Mouse (Mus musculus) embryonic facial prominence, embryonic 12.5 days (tissue): Measurements from ENCODE around the gene Ntf3. TPM values are rescaled to one million over a fixed set of nuclear protein-coding genes. Genes with fewer than 3 reads are reported as not detected.
A peak's percentile ranks its signal among the peaks of the same experiment; 100 is the strongest.

Experiments
- ATAC-seq: fragments of 200-750 bp; cut with Nextera tagmentation; 2 replicates; pipeline ENCODE4 v1.8.0; 2017; ENCODE audit not compliant: insufficient number of reproducible peaks, insufficient read depth, low FRiP score, low TSS enrichment
- H3K27ac ChIP-seq: fragments of 300-500 bp; sonication (generic); 2 replicates; pipeline ENCODE4 v1.5.1; 2016; ENCODE audit warnings: mild to moderate bottlenecking
- H3K27me3 ChIP-seq: fragments of 300-500 bp; sonication (generic); 2 replicates; pipeline ENCODE4 v1.6.1; 2016; ENCODE audit warnings: mild to moderate bottlenecking, moderate library complexity
- H3K36me3 ChIP-seq: fragments of 300-500 bp; sonication (generic); 2 replicates; pipeline ENCODE4 v1.6.1; 2016; ENCODE audit warnings: mild to moderate bottlenecking
- H3K4me1 ChIP-seq: fragments of 300-500 bp; sonication (generic); 2 replicates; pipeline ENCODE4 v1.6.1; 2016
- H3K4me2 ChIP-seq: fragments of 300-500 bp; sonication (generic); replicated peaks from 2 replicates; pipeline ENCODE4 v1.6.1; 2016; ENCODE audit warnings: mild to moderate bottlenecking, moderate library complexity
- H3K4me3 ChIP-seq: fragments of 300-500 bp; sonication (generic); 2 replicates; pipeline ENCODE4 v1.5.1; 2016; ENCODE audit warnings: mild to moderate bottlenecking
- H3K9ac ChIP-seq: fragments of 300-500 bp; sonication (generic); 2 replicates; pipeline ENCODE4 v1.6.1; 2016; ENCODE audit warnings: mild to moderate bottlenecking, moderate library complexity
- H3K9me3 ChIP-seq: fragments of 300-500 bp; sonication (generic); 2 replicates; pipeline ENCODE4 v1.6.1; 2016; ENCODE audit warnings: mild to moderate bottlenecking, moderate library complexity
- WGBS: fragments of 180-500 bp; shearing (Covaris S2); methylation state at CpG from one replicate; pipeline ENCODE4 v1.1.7; 2016; 5-methylcytosine and 5-hydroxymethylcytosine counted together
- polyA plus RNA-seq: library from polyadenylated mRNA; unstranded; fragments of >200 nt; fragmentation: Nextera tagmentation; extraction: Ambion mirVana; gene quantifications from 2 replicates; pipeline ENCODE4 v1.2.1, GENCODE M21; 2016

Gene Ntf3
- polyA plus RNA-seq: 30.2 and 32.3 TPM in 2 replicates

DNA sequence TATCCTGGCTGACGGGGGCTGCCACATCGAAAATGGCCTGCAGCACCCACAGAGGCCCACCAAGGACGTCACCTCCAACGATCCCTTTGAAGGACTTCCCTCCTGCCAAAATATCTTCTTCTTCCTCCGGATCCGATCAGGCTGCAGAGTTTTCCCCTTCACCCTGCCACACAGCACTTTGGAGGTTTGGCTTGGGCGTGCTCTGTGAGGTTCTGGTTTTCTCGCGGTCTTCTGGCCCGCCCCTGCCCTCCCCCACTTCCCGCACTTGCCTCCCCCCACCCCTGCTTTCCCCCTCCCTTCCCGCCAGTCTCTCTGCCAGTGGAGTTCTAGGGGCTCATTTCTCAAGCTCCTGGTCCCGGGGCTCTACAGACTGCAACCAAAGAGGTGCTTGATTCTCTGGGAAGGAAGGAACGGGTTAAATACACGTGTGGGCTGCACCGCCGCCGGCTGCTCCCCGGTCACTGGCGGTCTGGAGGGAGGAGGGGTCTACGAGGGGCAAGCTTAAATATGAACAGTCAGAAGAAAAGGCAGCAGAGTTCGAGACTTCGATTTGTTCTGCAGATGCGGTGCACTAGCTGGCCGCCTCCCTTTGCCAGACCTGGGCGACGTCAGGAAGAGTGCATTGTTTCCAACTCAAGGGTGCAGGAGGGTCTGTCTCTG lies at the start of gene Ntf3:
Gene Ntf3, minus strand, starts transcription at position 363 of the 660 bp plus-strand sequence.
- peak; percentile 64 for ATAC-seq
- peaks cover 27% of the 10 kb centered on the region for H3K4me1 ChIP-seq

DNA sequence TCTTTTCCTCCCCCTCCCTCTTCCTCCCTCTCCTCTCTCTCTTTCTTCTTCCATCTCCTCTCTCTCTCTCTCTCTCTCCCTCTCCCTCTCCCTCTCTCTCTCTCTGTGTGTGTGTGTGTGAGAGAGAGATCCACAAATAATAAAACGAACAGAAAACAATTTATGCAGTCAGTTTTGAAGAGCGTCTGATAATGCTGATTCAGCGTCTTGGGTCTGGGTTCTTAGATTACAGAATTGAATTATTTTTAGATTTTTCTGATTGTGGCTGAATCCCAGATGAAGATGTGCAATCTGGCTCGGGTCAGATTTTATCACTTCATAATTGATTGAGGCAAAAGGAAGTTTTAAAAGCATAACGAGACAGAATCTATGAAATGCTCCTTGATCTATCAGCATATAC lies 46.6 kb upstream of the Ntf3 start:
- Histone ChIP-seq H3K9ac (no peak overlapping the region), H3K4me1 (no peaks in the 10 kb centered on the region; the same call in none of the 2 replicates), H3K9me3 (no peaks in the 10 kb centered on the region), H3K27ac (no peak overlapping the region), H3K4me3 (no peak overlapping the region), H3K36me3 (no peaks in the 10 kb centered on the region), H3K27me3 (no peaks in the 10 kb centered on the region), H3K4me2 (no peak overlapping the region)
- ATAC-seq: no peak
- 69% methylated on average over 5 of the region's 5 CpGs for WGBS

More for the DNA sequence above, at the start of gene Ntf3:
- 0 out of 2 replicates have a peak, but pooled peaks cover 3% of the 10 kb centered on the region for H3K27me3 ChIP-seq
- peak within 1 kb of the TSS; percentile 82 for H3K4me2 ChIP-seq
- no peaks in the 10 kb centered on the region for H3K9me3 ChIP-seq
- H3K4me3 ChIP-seq: peak within 1 kb of the TSS; percentile 56
- peak within 1 kb of the TSS; percentile 52 for H3K9ac ChIP-seq
- peak within 1 kb of the TSS; percentile 80 for H3K27ac ChIP-seq
- WGBS: under 1% methylated on average over 27 of the region's 27 CpGs
- H3K36me3 ChIP-seq: no peaks in the 10 kb centered on the region

DNA sequence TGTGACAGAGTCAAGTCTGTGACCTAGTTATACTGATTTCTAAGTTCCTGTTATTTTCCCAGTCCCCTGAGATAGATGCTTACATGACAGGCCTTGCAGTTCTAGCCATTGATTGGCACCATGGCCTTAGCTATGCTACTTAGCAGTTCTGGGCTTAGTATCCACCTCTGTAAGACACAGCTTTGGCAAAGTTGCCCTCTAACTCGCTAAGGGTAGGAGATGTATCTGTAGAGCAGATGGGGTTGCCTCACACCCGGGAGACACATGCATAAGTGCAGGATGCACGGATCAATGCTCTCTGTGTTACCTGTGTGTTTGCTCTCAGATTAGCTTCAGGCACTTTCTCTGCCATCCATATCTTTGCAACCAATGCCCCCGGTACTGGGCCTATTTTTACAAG lies 36.7 kb upstream of the Ntf3 start:
- H3K4me3 ChIP-seq: no peak overlapping the region
- WGBS: 77% methylated on average over 4 of the region's 4 CpGs
- ATAC-seq: no peak
- no peaks in the 10 kb centered on the region for H3K4me1 ChIP-seq
- no peaks in the 10 kb centered on the region for H3K36me3 ChIP-seq
- H3K27ac ChIP-seq: no peak overlapping the region
- no peaks in the 10 kb centered on the region for H3K9me3 ChIP-seq
- H3K4me2 ChIP-seq: no peak overlapping the region
- H3K9ac ChIP-seq: no peak overlapping the region
- H3K27me3 ChIP-seq: no peaks in the 10 kb centered on the region

GRCm38 (mm10) chr6:126202959-126203358 lies 36.2 kb upstream of the Ntf3 start:
- no peak overlapping the region for H3K4me3 ChIP-seq
- H3K4me1 ChIP-seq: no peaks in the 10 kb centered on the region
- H3K27me3 ChIP-seq: no peaks in the 10 kb centered on the region
- no peaks in the 10 kb centered on the region for H3K9me3 ChIP-seq
- no peak overlapping the region for H3K9ac ChIP-seq
- no peak overlapping the region for H3K27ac ChIP-seq
- H3K36me3 ChIP-seq: no peaks in the 10 kb centered on the region
- WGBS: 75% methylated on average over 7 of the region's 7 CpGs
- H3K4me2 ChIP-seq: no peak overlapping the region
- ATAC-seq: no peak

DNA sequence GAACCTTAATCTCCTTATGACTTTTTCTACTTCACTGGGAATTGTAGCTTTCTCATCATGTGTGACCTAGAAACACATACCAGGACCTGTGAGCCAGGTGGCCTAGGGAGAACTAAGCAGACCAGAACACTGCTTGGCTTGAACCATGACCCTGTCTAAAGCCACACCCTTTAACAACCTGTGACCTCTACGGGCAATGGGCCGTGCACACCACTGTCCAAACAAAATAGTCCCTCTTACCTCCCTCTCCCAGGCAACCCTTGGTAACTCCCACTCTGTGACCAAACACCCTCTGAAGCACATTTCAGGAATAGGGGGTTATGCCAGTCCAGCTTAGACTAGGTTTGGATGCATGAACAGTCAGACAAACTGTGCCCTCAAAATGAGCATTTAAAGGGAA lies 35.0 kb upstream of the Ntf3 start:
- H3K27me3 ChIP-seq: no peaks in the 10 kb centered on the region
- H3K27ac ChIP-seq: no peak overlapping the region
- H3K9ac ChIP-seq: no peak overlapping the region
- 78% methylated on average over 2 of the region's 2 CpGs for WGBS
- H3K4me1 ChIP-seq: no peaks in the 10 kb centered on the region
- no peaks in the 10 kb centered on the region for H3K36me3 ChIP-seq
- H3K4me2 ChIP-seq: no peak overlapping the region
- no peak for ATAC-seq
- H3K9me3 ChIP-seq: no peaks in the 10 kb centered on the region
- no peak overlapping the region for H3K4me3 ChIP-seq

DNA sequence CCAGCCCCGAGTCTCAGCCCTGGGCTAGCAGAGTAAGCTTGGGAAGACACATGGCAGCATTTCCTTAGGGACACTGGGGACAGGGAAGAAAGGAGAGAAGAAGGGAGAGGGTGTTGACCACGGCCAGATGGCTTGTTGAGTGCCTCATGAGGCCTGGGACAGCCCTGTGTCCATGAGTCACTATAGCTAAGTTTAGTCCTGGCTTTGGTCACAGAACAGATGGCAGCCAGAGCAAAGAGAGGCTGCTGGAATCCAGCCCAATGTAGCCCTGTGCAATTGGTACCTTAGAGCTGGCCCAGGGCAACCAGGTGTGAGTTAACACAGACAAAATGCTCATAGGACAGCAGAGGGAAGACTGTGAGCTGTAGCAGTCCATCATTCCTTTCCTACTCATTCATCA lies 33.2 kb upstream of the Ntf3 start:
- Histone ChIP-seq H3K4me1 (no peaks in the 10 kb centered on the region), H3K27me3 (no peaks in the 10 kb centered on the region), H3K36me3 (no peaks in the 10 kb centered on the region), H3K9ac (no peak overlapping the region), H3K4me2 (no peak overlapping the region), H3K4me3 (no peak overlapping the region), H3K9me3 (no peaks in the 10 kb centered on the region), H3K27ac (no peak overlapping the region)
- ATAC-seq: no peak
- WGBS: 69% methylated on average over 2 of the region's 2 CpGs

DNA sequence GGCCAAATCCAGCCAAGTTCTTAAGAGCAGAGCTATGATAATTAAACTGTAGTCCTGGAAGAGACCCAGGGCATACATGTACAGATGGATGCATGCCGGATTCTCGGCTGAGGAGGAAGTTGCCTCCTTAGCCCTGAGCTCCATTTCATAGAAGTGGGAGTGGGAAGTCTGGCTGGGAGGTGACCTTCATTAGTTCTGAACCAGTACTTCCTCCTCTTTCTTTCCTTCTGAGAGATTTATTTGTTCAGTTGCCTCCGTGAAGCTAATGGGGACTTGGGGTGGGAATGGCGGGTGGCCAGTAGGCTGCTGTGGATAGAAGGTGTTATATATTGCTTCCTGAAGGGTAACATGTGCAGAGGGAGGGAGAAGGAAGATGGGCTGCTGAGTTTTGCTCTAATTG lies 28.1 kb upstream of the Ntf3 start:
- Histone ChIP-seq H3K36me3 (no peaks in the 10 kb centered on the region), H3K4me2 (no peak overlapping the region), H3K9me3 (no peaks in the 10 kb centered on the region), H3K4me3 (no peak overlapping the region), H3K9ac (no peak overlapping the region), H3K27me3 (no peaks in the 10 kb centered on the region), H3K27ac (no peak overlapping the region), H3K4me1 (no peaks in the 10 kb centered on the region)
- WGBS: 86% methylated on average over 4 of the region's 4 CpGs
- ATAC-seq: no peak

DNA sequence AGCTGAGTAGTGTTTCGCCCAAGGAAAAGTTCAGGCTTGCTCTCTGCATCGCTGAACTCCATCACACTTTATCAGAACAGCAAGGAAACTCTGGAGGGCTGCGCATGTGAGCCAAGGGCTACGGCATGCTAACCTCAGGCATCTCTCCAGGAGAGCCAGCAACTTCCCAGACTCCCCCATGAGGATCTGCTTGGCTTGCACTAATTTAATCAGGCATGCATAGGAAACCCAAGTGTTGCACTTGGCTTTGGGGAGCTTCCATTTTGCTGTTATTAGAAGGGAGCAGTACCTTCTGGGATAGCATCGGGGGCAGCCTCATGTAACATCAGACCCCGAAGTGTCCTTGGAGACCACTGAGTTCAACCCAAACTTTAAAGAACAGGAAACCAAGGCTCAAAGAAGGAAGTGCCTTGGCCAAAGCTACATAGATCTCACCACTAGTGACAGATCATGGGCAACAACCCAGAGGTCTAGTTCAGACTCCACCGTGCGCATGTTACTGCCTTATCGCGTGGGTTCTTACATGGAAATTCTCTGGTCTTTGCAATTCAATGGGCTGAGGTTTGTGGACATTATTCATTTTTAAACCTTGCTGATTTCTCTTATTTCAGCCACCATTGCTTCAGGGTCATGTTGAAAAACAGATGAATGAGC lies 23.6 kb upstream of the Ntf3 start:
- H3K9me3 ChIP-seq: no peaks in the 10 kb centered on the region
- no peak overlapping the region for H3K4me2 ChIP-seq
- H3K9ac ChIP-seq: no peak overlapping the region
- 79% methylated on average over 10 of the region's 10 CpGs for WGBS
- H3K4me3 ChIP-seq: no peak overlapping the region
- no peaks in the 10 kb centered on the region for H3K4me1 ChIP-seq
- H3K27me3 ChIP-seq: no peaks in the 10 kb centered on the region
- no peaks in the 10 kb centered on the region for H3K36me3 ChIP-seq
- H3K27ac ChIP-seq: no peak overlapping the region
- no peak for ATAC-seq

GRCm38 (mm10) chr6:126187400-126187799 lies 20.7 kb upstream of the Ntf3 start:
- Histone ChIP-seq H3K9me3 (no peaks in the 10 kb centered on the region), H3K4me2 (no peak overlapping the region), H3K4me1 (no peaks in the 10 kb centered on the region), H3K27ac (no peak overlapping the region), H3K9ac (no peak overlapping the region), H3K4me3 (no peak overlapping the region), H3K36me3 (no peaks in the 10 kb centered on the region), H3K27me3 (no peaks in the 10 kb centered on the region)
- ATAC-seq: no peak
- WGBS: 63% methylated on average over 8 of the region's 8 CpGs

GRCm38 (mm10) chr6:126186116-126186515 lies 19.4 kb upstream of the Ntf3 start:
- Histone ChIP-seq H3K4me1 (no peaks in the 10 kb centered on the region), H3K4me3 (no peak overlapping the region), H3K27me3 (no peaks in the 10 kb centered on the region), H3K9me3 (no peaks in the 10 kb centered on the region), H3K4me2 (no peak overlapping the region), H3K36me3 (no peaks in the 10 kb centered on the region), H3K9ac (no peak overlapping the region), H3K27ac (no peak overlapping the region)
- ATAC-seq: no peak
- WGBS: 60% methylated on average over 1 of the region's 1 CpGs

- Histone ChIP-seq H3K4me3 (no peak overlapping the region), H3K4me1 (peaks cover 9% of the 10 kb centered on the region), H3K27ac (no peak overlapping the region), H3K9me3 (no peaks in the 10 kb centered on the region), H3K36me3 (no peaks in the 10 kb centered on the region), H3K9ac (no peak overlapping the region), H3K27me3 (no peaks in the 10 kb centered on the region), H3K4me2 (no peak overlapping the region)
- WGBS: 70% methylated on average over 1 of the region's 1 CpGs
- no peak for ATAC-seq
Observed at GRCm38 (mm10) chr6:126172071-126172470, 5.4 kb upstream of the Ntf3 start.

DNA sequence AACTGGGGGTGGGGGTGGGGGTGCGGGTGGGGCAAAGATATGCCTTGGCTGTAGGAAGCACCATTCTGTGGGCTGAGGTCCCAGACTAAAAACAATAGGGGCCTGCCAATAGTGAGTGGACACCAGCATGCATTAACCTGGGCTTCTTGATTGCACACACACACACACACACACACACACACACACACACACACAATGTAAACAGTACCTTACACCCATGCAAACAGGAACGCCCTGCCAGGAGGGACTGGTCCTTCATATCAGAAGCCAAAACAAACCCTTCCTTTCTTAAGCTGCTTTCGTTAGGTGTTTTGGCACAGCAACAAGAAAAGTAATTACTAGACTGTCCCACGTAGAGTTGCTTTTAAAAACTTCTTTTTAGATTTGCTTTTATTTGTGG lies 4.1 kb upstream of the Ntf3 start:
- Histone ChIP-seq H3K27ac (no peak overlapping the region), H3K9me3 (no peaks in the 10 kb centered on the region), H3K4me2 (no peak overlapping the region), H3K27me3 (no peaks in the 10 kb centered on the region), H3K4me1 (peaks cover 14% of the 10 kb centered on the region), H3K4me3 (no peak overlapping the region), H3K36me3 (no peaks in the 10 kb centered on the region), H3K9ac (no peak overlapping the region)
- ATAC-seq: no peak
- WGBS: 91% methylated on average over 4 of the region's 4 CpGs
